Mouse (Mus musculus) ES-CJ7 (cell line): ENCODE measurements around the gene Arpc4.
A peak's percentile ranks its signal among the peaks of the same experiment; 100 is the strongest.
"Not testable (repeated sequence)": the region's sequence is repeated elsewhere in the genome, so short reads cannot be mapped to it uniquely, and the experiment has no call there.

Experiments
- DNase-seq: peaks from one replicate; pipeline ENCODE4 v3.0.0; 2011; ENCODE audit warnings: low read depth, low spot score

The Arpc4 gene

DNA sequence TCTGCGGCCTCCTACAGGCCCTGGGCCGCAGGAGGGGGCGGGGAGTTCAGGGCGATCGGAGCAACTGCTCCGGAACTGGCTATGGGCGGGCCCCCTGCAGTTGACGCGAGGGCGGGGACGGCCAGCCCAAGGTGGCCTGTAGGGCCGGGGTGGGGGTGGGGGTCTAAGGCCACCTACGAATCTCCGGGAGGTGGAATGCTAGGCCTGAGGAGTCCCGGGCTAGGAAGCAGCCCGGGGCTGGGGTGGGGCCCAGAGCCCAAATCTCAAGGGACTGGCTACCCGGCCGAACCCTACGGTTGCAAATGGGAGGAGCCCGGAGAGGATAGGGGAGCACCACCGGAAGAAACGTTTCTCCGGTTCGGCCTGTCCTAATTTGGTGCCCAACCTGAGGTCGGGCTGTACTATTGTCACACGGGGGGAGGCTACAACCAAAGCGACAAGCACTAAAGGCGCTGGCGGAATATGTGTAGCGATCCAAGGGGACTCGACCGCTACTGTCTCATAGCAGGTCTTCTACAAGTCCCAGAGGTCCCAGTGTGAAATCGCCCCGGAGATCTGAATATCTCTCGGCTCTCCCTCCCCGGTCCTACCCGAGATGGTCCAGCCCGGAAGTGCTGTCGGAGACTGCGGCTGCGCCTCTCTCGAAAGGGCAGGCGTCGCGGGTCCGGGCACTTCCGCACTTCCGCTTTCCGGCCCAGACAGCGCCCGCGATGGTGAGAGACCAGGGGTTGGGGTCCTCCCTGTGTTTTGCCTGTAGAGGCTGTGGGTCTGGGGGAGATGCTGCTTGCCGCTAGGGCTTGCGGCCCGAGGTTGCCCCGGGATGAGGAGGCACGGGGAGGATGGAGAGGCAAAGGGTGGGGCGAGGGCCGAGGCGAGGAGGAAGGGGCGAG lies at the start of gene Arpc4, which contains the start of gene Tada3:
TSS of gene Arpc4 (plus strand) at position 620 of the 890 bp plus-strand sequence.
TSS of gene Tada3 (minus strand) at position 388 of the 890 bp plus-strand sequence.
- peak; percentile 98 for DNase-seq

DNA sequence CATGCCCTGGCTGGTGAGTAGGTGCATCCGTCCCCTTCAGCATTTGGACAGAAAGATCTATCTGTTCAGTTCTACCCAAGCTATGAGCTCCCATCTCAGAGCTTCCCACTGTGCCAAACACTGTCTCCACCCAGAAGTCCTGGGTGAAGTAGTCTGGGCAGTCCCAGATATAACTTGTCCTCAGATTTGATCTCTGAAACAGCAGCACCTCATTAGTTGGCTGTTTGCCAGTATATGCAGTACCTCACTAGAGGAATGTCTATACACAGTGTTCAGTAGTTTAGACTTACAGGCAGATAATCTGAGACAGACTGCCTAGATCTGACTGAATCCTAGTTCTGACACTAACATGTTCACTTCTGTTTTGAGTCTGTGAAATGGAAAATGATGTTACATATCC lies 48.5 kb upstream of the Arpc4 start:
- DNase-seq = no peak

DNA sequence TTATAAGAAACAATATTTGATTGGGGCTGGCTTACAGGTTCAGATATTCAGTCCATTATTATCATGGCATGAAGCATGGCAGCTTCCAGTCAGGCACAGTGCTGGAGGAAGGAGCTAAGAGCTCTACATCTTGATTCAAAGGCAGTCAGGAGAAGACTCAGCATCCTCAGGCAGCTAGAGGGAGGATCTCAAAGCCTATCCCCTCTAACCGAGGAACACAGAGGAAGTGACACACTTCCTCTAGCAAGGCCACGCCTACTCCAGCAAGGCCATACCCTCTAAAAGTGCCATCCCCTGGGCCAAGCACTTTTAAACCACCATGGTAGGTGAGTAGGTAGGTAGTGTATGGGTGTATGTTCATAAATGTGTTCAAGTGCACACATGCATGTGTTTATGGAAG lies 47.4 kb upstream of the Arpc4 start:
- peak; percentile 38 for DNase-seq

DNA sequence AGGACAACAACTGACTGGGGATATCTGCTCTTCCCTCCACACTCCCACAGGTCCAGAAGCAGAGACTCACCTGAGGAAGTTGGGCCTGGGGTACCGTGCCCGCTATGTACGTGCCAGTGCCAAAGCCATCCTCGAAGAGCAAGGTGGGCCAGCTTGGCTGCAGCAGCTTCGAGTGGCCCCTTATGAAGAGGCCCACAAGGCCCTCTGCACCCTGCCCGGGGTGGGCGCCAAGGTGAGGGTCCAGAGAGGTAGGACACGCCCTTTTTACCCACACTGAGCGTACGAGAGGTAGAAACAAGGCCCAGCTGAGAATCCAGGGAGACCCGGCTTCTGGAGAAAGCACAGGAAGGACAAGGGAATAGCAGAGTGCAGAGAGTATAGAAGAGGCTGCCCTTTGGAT lies 46.2 kb upstream of the Arpc4 start:
- DNase-seq = no peak

DNA sequence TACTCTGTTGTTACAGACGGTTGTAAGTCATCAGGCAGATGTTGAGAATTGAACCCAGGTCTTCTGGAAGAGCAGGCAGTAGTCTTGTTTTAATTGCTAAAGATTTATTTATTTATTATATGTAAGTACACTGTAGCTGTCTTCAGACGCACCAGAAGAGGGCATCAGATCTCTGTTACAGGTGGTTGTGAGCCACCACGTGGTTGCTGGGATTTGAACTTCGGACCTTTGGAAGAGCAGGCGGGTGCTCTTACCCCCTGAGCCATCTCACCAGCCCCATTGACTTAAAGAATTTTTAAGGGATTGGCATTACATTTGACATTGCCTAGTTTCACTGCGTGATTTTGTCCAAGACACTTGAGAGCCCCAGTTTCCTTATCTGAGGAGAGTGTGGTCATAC lies 45.2 kb upstream of the Arpc4 start:
- DNase-seq = not testable (repeated sequence)

DNA sequence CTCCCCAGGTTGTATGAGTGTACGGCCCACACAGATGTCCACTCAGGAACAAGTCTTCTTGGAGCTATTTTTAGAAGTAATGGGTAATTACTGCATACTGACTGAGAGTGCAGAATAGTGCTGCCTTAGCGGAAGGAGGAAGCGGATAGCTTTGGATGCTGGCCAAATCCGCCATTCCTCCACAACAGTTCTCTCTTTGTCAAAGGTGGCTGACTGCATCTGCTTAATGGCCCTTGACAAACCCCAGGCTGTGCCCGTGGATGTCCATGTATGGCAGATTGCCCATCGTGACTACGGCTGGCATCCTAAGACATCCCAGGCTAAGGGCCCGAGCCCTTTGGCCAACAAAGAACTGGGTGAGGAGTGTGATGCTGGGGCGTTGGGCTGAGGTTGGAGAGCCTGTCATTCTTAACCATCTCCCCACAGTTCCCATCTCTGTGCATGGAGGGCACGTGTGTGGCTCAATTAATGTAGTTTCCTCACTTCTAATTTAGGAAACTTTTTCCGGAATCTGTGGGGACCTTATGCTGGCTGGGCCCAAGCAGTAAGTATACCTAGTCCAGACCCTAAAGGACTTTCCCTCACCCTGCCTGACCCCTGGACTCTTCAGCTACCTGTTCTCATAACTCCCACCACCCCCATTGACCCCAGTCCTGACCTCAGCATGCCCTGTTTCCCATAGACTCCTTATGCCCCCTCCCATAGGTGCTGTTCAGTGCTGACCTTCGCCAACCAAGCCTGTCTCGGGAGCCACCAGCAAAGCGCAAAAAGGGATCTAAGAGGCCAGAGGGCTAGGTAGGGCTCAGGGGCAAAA lies 44.6 kb upstream of the Arpc4 start:
- DNase-seq = no peak

DNA sequence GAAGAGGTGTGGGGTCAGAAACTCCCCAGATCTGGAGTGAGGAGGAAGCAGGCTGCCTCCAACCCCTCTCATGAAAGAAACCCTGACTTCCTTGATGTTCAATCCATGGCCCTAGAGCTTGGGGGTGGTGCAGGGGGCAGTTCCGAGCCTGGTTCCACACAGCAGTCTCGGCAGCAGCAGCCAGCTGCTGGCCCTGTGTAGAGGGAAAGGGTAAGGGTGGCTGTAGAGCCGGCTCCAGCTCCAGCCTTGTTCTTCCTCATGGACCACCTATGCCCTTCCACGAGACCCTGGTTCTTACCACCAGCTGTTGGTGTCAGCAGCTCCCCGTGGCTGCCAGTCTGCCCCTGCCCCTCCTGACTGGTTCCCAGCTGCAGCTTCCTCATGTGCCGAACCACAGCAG lies 43.7 kb upstream of the Arpc4 start:
- no peak for DNase-seq

DNA sequence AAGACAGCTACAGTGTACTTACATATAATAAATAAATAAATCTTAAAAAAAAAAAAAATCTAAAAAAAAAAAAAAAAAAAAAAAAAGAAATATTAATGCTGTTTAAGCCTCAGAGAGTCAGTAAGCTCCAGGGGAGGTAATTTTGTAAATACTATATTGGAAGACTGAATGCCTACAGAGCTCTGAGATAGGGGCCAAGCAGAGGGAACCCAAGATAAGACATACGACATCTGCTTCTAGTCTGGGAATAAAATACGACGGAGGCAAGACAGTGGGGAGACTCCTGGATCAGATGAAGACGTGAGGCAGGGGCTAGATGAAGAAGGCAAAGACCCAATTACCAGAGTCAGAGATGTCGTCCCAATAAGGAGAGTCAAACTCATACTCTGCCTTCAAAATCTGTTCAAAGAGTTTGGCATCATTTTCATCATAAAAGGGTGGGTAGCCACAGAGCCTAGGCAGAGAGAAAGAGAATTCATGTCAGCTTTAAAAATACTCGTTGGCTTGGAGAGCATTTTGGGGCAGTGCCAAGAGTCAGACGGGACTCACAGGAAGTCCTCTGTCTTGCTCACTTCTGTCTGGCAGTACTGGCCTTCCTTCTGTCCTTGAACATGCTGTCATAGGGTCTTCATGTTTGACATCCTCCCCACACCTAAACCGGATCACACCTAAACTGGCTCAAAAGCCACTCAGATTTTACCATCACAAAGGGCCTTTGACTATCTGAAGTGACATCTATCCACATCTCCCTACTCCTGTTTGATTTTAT lies 40.9 kb upstream of the Arpc4 start:
- DNase-seq = no peak

DNA sequence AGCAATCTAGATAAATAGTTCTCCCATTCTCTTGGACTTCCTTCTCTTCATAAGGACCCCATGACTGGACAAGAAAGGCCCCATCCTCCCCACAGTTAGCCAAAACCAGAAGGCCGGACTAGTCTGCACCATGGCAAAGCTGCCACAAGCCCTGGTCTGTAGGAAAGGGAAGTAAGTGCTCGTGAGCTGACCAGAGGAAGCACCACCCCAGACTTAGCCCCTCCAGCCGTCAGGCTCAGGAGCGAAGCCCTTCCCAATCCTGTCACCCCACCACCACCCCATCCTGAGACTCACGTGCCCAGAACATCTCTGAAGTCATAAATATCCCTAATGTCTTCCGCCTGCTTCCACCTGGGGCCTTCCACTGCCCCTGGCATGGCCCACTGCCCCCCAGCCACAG lies 36.3 kb upstream of the Arpc4 start:
- no peak for DNase-seq

DNA sequence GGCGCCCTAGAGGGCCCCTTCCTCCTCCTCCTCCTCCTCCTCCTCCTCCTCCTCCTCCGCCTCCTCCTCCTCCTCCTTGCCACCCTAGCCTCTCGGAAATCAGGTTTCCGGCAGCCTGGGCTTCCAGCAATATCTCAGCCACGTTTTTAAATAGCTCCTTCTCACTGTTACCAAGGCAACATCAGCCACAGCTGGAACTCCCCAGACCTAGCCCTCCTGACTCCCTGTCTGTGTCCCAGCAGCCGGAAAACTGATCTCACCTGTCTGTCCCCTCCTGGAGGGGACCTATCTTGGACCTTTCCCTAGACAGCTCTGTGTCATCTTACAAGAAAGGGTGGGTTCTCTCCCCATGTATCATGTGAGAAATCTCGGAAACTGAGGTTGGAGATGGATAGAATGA lies 35.6 kb upstream of the Arpc4 start:
- DNase-seq = no peak

DNA sequence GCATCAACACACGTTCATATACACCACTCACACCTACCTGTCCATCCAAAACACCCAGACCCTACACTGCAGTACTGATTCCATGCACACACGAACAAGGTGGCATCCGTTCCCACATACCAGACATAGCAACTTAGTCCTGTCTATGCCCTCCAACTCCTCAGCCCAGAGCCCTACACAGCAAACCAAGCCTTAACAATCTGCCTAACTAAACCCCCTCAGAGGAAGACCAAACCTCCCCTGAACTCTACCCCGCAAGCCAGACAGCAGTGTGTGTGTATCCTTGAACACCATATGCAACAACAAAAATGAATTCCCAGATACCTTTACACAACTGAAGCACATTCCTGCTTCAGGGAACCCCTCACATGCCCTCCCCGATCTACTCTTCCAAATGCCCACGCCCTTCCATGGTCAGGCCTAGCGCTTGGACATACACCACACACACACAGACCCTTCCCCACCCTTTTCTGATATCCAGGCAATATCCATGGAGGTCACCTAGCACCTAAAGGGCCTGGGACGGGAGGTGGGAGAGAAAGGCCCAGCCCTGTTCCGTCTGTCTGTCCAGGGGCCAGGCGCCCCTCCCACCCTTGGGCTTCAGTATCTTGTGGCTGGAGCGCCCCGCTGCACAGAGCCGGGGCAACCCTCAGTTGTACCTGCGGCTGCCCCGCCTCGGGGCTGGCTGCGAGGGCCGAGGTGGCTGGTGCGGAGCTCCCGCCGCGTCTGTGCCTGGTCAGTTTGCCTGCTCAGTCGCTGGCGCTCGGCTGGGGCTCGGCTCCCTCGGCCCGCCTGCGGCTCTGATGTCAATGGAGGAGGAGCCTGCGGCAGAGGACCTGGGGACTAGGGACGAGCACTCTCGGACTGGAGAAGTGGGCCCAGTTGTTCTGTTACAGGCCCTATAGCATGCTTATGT lies 34.5 kb upstream of the Arpc4 start, which contains the start of gene Camk1:
TSS of gene Camk1 (minus strand) at position 808 of the 916 bp plus-strand sequence.
- DNase-seq = peak; percentile 43

DNA sequence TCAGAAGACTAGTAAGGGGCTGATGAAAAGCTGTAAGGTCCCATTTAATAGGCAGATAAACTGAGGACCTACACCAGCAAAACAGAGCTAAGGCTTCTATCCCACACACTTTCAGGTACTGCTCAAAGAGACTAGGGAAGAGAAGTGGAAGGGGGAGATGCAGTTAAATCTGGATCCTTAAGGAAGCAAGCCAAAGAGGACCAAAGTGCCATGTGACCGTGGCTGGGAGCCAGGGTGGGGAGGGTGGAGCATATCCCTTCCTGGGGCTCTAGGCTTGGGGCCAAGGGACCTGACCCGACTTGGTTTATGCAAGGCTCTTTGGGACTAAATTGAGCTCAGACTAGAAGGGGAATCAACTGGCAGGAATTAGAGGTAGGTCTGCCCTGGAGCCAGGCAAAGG lies 33.6 kb upstream of the Arpc4 start:
- DNase-seq = no peak

DNA sequence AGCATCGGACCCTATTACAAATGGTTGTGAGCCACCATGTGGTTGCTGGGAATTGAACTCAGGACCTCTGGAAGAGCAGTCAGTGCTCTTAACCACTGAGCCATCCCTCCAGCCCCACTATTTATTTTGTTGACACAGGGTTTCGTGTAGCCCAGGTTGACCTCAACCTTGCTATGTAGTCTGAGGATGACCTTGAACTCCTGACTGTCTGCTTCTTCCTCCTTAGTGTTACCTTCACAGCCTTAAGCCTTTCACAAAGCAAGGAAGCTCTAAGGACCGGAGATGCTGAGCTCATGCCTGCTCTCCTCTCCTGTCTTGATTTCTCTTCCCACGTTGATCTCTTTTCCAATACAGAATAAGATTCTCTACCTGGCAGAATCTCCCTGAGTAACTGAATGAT lies 31.0 kb upstream of the Arpc4 start:
- peak; percentile 55 for DNase-seq

DNA sequence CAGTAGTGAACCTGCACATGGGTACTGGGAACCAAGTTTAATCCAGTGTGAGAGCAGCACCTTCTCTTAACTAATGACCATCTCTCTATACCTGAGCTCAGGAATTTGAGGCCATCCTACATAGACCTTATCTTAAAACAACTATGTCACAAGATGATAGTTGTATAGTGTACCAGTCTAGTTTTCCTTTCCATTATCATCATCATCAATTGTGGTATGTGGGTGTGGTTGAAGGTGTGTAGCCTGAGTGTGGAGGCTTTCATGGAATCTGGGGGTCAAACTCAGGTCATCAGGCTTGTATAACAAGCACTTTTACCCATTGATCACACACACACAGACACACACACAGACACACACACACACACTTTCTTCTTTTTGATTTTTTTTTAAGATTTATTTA lies 27.4 kb upstream of the Arpc4 start:
- peak; percentile 83 for DNase-seq

DNA sequence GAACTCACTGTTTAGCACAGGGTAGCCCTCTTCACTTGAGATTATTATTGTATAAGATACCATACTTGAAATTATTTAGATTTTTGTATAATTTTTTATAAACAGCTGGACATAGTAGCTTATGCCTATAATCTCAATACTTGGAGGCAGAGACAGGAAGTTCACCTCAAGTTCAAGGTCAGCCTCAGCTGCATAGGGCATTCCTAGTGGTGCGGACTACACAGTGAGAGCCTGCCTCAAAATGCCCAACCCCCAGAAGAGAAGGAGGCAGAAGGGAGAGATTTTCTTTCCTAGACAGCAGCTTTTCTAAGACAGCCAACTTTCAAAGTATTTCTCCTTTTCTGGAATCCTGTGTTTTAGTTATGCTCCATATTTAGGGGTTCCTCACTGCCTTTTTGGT lies 26.8 kb upstream of the Arpc4 start:
- peak; percentile 77 for DNase-seq

DNA sequence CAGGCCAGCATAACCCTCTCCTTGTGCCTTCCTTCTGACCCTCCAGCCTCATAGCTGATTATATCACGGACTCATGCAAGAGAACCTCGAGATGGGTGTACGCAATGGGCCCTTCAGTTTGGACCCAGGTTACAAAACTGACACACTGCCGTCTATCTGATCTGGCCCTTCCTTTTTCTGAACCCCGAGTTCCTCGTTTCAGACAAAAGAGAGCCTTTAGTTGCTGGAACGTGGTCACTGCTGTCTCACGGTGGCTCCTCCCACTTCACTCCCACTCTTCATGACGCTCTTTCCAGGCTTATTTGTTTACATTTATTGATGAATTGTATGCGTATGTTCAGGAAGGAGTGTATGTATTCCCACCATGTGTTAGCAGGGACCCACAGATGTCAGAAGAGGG lies 26.3 kb upstream of the Arpc4 start:
- DNase-seq = no peak

DNA sequence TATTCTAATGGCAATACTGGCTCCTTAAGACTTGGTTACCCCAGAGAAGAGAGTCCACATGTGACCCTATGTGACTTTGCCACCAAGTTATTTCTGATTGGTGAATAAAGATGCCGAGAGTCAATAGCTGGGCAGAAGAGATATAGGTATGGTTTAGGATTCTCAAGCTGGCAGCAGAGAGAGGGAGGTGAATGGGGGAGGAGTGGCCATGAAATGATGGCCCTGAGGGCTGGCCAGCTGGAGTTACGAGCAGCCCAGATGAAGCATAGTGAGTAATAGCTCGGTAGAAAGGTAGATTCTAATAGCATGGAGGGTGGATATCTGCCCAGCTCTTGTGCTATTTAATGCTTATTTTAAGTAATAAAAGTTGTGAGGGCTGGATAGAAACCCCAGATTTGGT lies 25.1 kb upstream of the Arpc4 start:
- DNase-seq = no peak

DNA sequence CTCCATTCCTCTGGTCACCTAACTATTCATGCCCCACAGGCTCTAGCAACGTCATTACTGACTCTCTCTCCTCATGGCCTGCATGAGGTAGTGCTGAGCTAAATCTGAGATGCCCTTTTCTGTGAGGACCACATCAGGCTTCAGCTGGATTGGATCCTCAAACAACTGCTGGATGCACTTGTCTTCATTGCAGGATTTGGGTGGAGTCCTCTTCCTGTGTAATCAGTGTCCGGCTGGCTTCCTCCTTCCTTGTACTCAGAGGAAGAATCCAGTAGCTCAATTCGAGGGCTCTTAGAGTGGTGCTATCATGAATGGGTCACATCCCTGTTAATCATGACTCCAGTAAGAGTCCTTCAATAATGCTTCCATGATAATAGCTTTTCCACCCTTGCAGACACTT lies 24.2 kb upstream of the Arpc4 start:
- no peak for DNase-seq

DNA sequence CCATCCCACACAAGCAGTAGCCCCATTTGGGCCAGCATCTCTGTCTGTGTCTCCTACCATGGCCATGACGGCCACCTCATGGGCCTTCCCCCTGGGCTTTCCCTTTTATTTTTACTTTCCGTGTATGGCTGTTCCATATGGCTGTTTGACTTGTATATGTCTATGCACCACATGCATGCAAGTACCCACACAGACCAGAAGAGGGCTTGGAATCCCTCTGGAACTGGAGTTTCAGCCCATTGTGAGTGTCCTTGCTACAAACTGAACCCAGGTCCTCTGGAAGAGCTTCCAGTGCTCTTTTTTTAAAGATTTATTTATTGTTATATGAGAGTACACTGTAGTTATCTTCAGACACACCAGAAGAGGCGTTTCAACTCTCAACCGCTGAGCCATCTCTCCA lies 16.4 kb upstream of the Arpc4 start:
- DNase-seq = peak; percentile 75

DNA sequence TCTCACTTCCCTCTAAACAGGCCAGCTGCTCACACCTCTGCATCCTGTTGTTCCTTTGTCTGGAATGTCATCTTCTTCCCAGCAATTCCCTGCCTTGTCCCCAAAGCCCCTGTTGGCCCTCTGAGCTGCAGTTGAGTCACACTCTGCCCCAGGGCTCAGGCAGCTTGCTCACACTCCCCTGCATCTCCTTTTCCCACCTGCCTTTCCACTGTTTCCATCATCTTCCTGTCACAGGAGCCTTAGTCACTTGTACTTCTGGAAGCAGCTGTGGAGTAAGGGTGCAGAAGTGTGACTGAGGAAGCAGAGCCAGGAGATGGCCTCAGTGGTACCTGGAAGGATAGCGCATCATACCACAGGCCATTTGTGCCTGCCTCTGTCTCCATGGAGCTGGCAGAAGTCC lies 15.7 kb upstream of the Arpc4 start:
- DNase-seq = no peak
